Mouse (Mus musculus): ENCODE results near the gene Nt5dc1. TPM values are rescaled to one million over a fixed set of nuclear protein-coding genes. Genes with fewer than 3 reads are reported as not detected.
A peak's percentile ranks its signal among the peaks of the same experiment; 100 is the strongest.

Nt5dc1 gene
- polyA plus RNA-seq, 1 experiment from 2014 or later: 2.0 TPM

GRCm38 (mm10) chr10:34312536-34312935 is 105.8 kb downstream of the Nt5dc1 start:
- 68% methylated on average over 3 of the region's 3 CpGs for WGBS
- no peak overlapping the region for H3K27ac ChIP-seq (replicated peaks)
- peaks cover 26% of the 10 kb centered on the region for H3K4me1 ChIP-seq
- H3K4me2 ChIP-seq: no peak overlapping the region
- H3K9me3 ChIP-seq (replicated peaks): no peaks in the 10 kb centered on the region
- H3K9ac ChIP-seq (replicated peaks): no peak overlapping the region
- no peaks in the 10 kb centered on the region for H3K27me3 ChIP-seq (replicated peaks)
- H3K36me3 ChIP-seq: no peaks in the 10 kb centered on the region
- no peak for ATAC-seq (ENCODE audit: low FRiP score)
- H3K4me3 ChIP-seq (replicated peaks): no peak overlapping the region

- H3K27ac ChIP-seq (replicated peaks): no peak overlapping the region
- 92% methylated on average over 9 of the region's 9 CpGs for WGBS
- peaks cover 2% of the 10 kb centered on the region for H3K4me1 ChIP-seq
- H3K9ac ChIP-seq (replicated peaks): no peak overlapping the region
- H3K27me3 ChIP-seq (replicated peaks): no peaks in the 10 kb centered on the region
- no peak overlapping the region for H3K4me2 ChIP-seq
- no peaks in the 10 kb centered on the region for H3K9me3 ChIP-seq (replicated peaks)
- no peak for ATAC-seq (ENCODE audit: low FRiP score)
- H3K4me3 ChIP-seq (replicated peaks): no peak overlapping the region
- no peaks in the 10 kb centered on the region for H3K36me3 ChIP-seq
Observed at GRCm38 (mm10) chr10:34309915-34310685, 108.3 kb downstream of the Nt5dc1 start.

DNA sequence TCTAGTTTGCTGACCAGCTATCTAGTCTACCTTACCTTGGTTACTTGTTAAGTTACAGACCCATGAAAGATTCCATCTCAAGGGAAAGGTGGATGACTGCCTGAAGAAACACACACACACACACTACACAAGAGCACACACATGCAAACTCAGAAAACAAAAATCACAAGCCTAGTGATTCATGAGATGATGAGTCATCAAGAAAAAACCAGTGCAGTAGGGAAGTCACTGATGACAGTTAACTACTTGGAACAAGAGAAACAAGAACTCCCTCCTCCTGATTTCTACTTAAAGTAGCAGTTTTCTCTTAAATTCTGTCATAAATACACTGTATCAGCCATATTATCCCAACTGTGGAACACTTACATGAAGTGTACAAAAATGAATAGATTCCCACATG is 111.3 kb downstream of the Nt5dc1 start:
- Histone ChIP-seq H3K27ac (replicated peaks) (no peak overlapping the region), H3K9me3 (replicated peaks) (no peaks in the 10 kb centered on the region), H3K4me2 (no peak overlapping the region), H3K4me1 (peaks cover 13% of the 10 kb centered on the region), H3K27me3 (replicated peaks) (no peaks in the 10 kb centered on the region), H3K36me3 (peaks cover 10% of the 10 kb centered on the region; the same call in 1 of the 2 replicates), H3K9ac (replicated peaks) (no peak overlapping the region), H3K4me3 (replicated peaks) (no peak overlapping the region)
- ATAC-seq (ENCODE audit: low FRiP score): no peak

DNA sequence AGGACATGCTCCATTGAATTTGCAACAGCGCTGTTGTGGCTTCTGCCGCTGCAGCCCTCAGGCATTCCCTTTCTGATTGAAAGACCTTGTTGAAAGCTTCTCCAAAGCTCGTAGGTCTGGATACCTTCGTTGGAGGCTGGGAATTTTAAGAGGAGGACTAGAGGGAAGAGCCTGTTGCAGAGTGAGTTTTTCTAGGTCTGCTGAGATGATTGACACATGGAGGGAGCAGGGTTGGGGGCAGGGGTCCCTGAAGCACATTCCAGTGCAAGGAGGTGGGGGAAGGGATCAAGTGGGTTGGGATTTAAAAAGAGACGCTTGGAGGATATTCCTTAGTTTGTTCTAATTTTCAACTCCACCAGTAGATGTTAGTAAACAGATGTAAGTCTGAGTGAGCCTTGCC is 118.0 kb downstream of the Nt5dc1 start:
- WGBS: 13% methylated on average over 5 of the region's 5 CpGs
- ATAC-seq (ENCODE audit: low FRiP score): no peak
- H3K9me3 ChIP-seq (replicated peaks): no peaks in the 10 kb centered on the region
- H3K4me1 ChIP-seq: peaks cover 49% of the 10 kb centered on the region
- peak overlapping the region; percentile 95 for H3K9ac ChIP-seq (replicated peaks)
- no peaks in the 10 kb centered on the region for H3K27me3 ChIP-seq (replicated peaks)
- H3K36me3 ChIP-seq: peaks cover 10% of the 10 kb centered on the region; the same call in 1 of the 2 replicates
- H3K4me3 ChIP-seq (replicated peaks): peak overlapping the region; percentile 79
- peak overlapping the region; percentile 43 for H3K27ac ChIP-seq (replicated peaks)
- H3K4me2 ChIP-seq: peak overlapping the region; percentile 86

DNA sequence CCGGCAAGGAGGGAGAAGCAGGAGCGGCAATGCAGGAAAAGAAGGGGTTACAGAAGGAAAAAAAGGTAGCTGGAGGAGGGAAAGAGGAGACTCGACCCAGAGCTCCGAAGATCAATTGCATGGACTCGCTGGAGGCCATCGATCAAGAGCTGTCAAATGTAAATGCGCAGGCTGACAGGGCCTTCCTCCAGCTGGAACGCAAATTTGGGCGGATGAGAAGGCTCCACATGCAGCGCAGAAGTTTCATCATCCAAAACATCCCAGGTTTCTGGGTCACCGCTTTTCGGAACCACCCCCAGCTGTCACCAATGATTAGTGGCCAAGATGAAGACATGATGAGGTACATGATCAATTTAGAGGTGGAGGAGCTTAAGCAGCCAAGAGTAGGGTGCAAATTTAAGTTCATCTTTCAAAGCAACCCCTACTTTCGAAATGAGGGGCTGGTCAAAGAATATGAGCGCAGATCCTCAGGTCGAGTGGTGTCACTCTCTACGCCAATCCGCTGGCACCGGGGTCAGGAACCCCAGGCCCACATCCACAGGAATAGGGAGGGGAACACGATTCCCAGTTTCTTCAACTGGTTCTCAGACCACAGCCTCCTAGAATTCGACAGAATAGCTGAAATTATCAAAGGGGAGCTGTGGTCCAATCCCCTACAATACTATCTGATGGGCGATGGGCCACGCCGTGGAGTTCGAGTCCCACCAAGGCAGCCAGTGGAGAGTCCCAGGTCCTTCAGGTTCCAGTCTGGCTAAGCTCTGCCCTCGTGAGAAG is 120.2 kb downstream of the Nt5dc1 start:
- H3K4me2 ChIP-seq: peak overlapping the region; percentile 86
- WGBS: 42% methylated on average over 25 of the region's 25 CpGs
- no peaks in the 10 kb centered on the region for H3K9me3 ChIP-seq (replicated peaks)
- H3K27ac ChIP-seq (replicated peaks): peak overlapping the region; percentile 99
- H3K4me1 ChIP-seq: peaks cover 47% of the 10 kb centered on the region
- peak overlapping the region; percentile 95 for H3K9ac ChIP-seq (replicated peaks)
- no peaks in the 10 kb centered on the region for H3K27me3 ChIP-seq (replicated peaks)
- peaks cover 9% of the 10 kb centered on the region; the same call in 1 of the 2 replicates for H3K36me3 ChIP-seq
- H3K4me3 ChIP-seq (replicated peaks): peak overlapping the region; percentile 79
- ATAC-seq (ENCODE audit: low FRiP score): no peak; the same call in none of the 2 replicates

GRCm38 (mm10) chr10:34297299-34297979 is 120.9 kb downstream of the Nt5dc1 start, which contains the start of gene Tspyl4:
TSS of gene Tspyl4 (plus strand) at chr10:34297442.
- Histone ChIP-seq H3K9ac (replicated peaks) (peak within 1 kb of the TSS; percentile 95), H3K9me3 (replicated peaks) (no peaks in the 10 kb centered on the region), H3K27me3 (replicated peaks) (no peaks in the 10 kb centered on the region), H3K4me1 (peaks cover 40% of the 10 kb centered on the region), H3K27ac (replicated peaks) (peak within 1 kb of the TSS; percentile 99), H3K4me2 (peak within 1 kb of the TSS; percentile 86), H3K4me3 (replicated peaks) (peak within 1 kb of the TSS; percentile 79), H3K36me3 (peaks cover 3% of the 10 kb centered on the region; the same call in 1 of the 2 replicates)
- ATAC-seq (ENCODE audit: low FRiP score): peak; percentile 99
- WGBS: under 1% methylated on average over 38 of the region's 38 CpGs

DNA sequence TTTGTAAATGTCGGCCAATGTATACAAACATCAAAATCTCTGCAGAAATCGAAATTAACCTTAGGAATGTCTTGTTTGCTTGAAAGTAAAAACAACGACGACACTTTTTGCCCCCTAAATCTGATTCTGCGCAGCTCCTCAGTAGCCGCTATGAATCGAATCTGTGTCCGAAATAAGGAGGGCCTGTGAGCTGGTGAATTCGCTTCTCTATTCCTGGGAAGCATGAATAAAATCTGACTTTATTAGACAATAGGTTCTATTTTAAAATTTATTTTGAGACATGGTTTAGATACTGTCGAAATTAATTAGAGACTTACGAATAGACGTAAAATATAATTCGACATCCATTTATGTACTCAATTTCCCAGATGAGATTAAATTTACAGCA is 121.4 kb downstream of the Nt5dc1 start:
- ATAC-seq (ENCODE audit: low FRiP score): peak; percentile 34; the same call in 1 of the 2 replicates

GRCm38 (mm10) chr10:34282420-34283238 is 135.7 kb downstream of the Nt5dc1 start:
- peaks cover 24% of the 10 kb centered on the region for H3K4me1 ChIP-seq
- H3K9me3 ChIP-seq (replicated peaks): no peaks in the 10 kb centered on the region
- H3K9ac ChIP-seq (replicated peaks): peak overlapping the region; percentile 90
- peak overlapping the region; percentile 73 for H3K4me2 ChIP-seq
- H3K27ac ChIP-seq (replicated peaks): peak overlapping the region; percentile 89
- peak; percentile 49 for ATAC-seq (ENCODE audit: low FRiP score)
- no peaks in the 10 kb centered on the region for H3K27me3 ChIP-seq (replicated peaks)
- WGBS: 3% methylated on average over 46 of the region's 47 CpGs
- H3K4me3 ChIP-seq (replicated peaks): peak overlapping the region; percentile 71
- H3K36me3 ChIP-seq: peaks cover 7% of the 10 kb centered on the region

More for the DNA sequence above, 121.4 kb downstream of the Nt5dc1 start:
- Histone ChIP-seq H3K4me1 (peaks cover 35% of the 10 kb centered on the region), H3K9ac (replicated peaks) (peak overlapping the region; percentile 95), H3K36me3 (no peaks in the 10 kb centered on the region), H3K27ac (replicated peaks) (peak overlapping the region; percentile 99), H3K4me2 (peak overlapping the region; percentile 86), H3K9me3 (replicated peaks) (no peaks in the 10 kb centered on the region), H3K27me3 (replicated peaks) (no peaks in the 10 kb centered on the region), H3K4me3 (replicated peaks) (peak overlapping the region; percentile 79)
- 2% methylated on average over 13 of the region's 13 CpGs for WGBS

DNA sequence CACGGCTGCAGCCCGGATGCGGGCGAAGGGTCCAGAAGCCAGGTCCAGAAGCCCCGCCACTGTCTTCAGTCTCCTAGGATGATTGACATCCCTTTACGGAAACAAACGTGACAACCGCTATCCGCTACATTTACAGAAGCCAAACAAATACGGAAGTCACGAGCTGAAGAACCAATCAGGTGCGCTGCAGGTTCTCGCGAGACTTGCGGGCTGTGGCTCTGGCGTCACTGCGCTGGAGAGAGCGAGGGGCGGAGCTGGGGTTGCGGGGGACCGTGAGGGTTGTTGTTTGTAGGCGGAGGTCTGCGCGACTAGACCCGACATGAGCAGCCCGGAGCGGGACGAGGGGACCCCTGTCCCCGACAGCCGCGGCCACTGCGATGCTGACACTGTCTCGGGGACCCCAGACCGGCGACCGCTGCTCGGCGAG is 136.4 kb downstream of the Nt5dc1 start, which contains the start of gene Tspyl1:
TSS of gene Tspyl1 (plus strand) at position 229 of the 427 bp plus-strand sequence.
- Histone ChIP-seq H3K4me1 (peaks cover 24% of the 10 kb centered on the region), H3K36me3 (peaks cover under 1% of the 10 kb centered on the region; the same call in 1 of the 2 replicates), H3K4me2 (peak within 1 kb of the TSS; percentile 73), H3K27ac (replicated peaks) (peak within 1 kb of the TSS; percentile 89), H3K9ac (replicated peaks) (peak within 1 kb of the TSS; percentile 90), H3K9me3 (replicated peaks) (no peaks in the 10 kb centered on the region), H3K27me3 (replicated peaks) (no peaks in the 10 kb centered on the region), H3K4me3 (replicated peaks) (peak within 1 kb of the TSS; percentile 71)
- ATAC-seq (ENCODE audit: low FRiP score): peak; percentile 99
- 0% methylated on average over 38 of the region's 38 CpGs for WGBS

- Histone ChIP-seq H3K9me3 (replicated peaks) (no peaks in the 10 kb centered on the region), H3K4me3 (replicated peaks) (peak overlapping the region; percentile 71), H3K4me2 (peak overlapping the region; percentile 73), H3K27me3 (replicated peaks) (no peaks in the 10 kb centered on the region), H3K4me1 (peaks cover 24% of the 10 kb centered on the region), H3K27ac (replicated peaks) (peak overlapping the region; percentile 89), H3K36me3 (no peaks in the 10 kb centered on the region), H3K9ac (replicated peaks) (peak overlapping the region; percentile 90)
- 16% methylated on average over 14 of the region's 14 CpGs for WGBS
- peak; percentile 49 for ATAC-seq (ENCODE audit: low FRiP score)
Observed at GRCm38 (mm10) chr10:34281211-34281961, 137.0 kb downstream of the Nt5dc1 start.

All from neural tube, embryonic 15.5 days (tissue).